Mouse (Mus musculus): ENCODE measurements around the gene Slc39a11. TPM values are rescaled to one million over a fixed set of nuclear protein-coding genes. Genes with fewer than 3 reads are reported as not detected.
A peak's percentile ranks its signal among the peaks of the same experiment; 100 is the strongest.
"Not testable (repeated sequence)": the region's sequence is repeated elsewhere in the genome, so short reads cannot be mapped to it uniquely, and the experiment has no call there.

Slc39a11 gene
- polyA plus RNA-seq, 1 experiment from 2014 or later: 21.4 TPM

GRCm38 (mm10) chr11:113666648-113667047 is 16.8 kb upstream of the Slc39a11 start:
- Histone ChIP-seq H3K27ac (no peak overlapping the region), H3K9ac (no peak overlapping the region), H3K4me2 (replicated peaks) (no peak overlapping the region), H3K4me3 (no peak overlapping the region), H3K9me3 (no peaks in the 10 kb centered on the region), H3K27me3 (no peaks in the 10 kb centered on the region), H3K4me1 (0 out of 2 replicates have a peak, but pooled peaks cover 3% of the 10 kb centered on the region), H3K36me3 (peaks cover 58% of the 10 kb centered on the region)
- ATAC-seq (ENCODE audit: insufficient number of reproducible peaks, insufficient read depth, low FRiP score, low TSS enrichment): no peak
- 58% methylated on average over 10 of the region's 10 CpGs for WGBS

GRCm38 (mm10) chr11:113666205-113666604 is 16.3 kb upstream of the Slc39a11 start:
- WGBS: 84% methylated on average over 6 of the region's 6 CpGs
- Histone ChIP-seq H3K27me3 (no peaks in the 10 kb centered on the region), H3K9me3 (no peaks in the 10 kb centered on the region), H3K9ac (no peak overlapping the region), H3K27ac (no peak overlapping the region), H3K4me2 (replicated peaks) (no peak overlapping the region), H3K36me3 (peaks cover 58% of the 10 kb centered on the region), H3K4me3 (no peak overlapping the region), H3K4me1 (0 out of 2 replicates have a peak, but pooled peaks cover 3% of the 10 kb centered on the region)
- no peak for ATAC-seq (ENCODE audit: insufficient number of reproducible peaks, insufficient read depth, low FRiP score, low TSS enrichment)

DNA sequence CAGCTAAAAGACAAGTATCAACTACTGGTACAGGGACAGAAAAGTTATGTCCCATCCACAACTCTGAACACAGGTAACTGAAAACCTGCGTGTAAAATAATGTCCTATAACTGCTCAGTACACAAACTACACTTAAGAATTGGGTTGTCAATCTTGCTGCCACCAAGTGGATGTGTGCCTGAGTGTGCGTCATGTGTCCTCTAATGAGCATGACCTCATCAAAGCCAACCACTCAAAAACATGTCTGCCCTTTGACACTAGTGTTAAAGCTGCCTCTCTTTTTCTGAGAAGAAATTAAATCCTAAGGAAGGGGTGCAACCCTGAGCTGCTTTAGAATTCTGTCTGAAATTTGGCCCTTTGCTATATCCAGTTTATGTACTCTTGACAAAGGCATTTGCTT is 14.4 kb upstream of the Slc39a11 start:
- Histone ChIP-seq H3K4me1 (0 out of 2 replicates have a peak, but pooled peaks cover 3% of the 10 kb centered on the region), H3K4me3 (no peak overlapping the region), H3K27me3 (no peaks in the 10 kb centered on the region), H3K36me3 (peaks cover 65% of the 10 kb centered on the region), H3K4me2 (replicated peaks) (no peak overlapping the region), H3K9ac (no peak overlapping the region), H3K9me3 (no peaks in the 10 kb centered on the region), H3K27ac (no peak overlapping the region)
- ATAC-seq (ENCODE audit: insufficient number of reproducible peaks, insufficient read depth, low FRiP score, low TSS enrichment): no peak
- 72% methylated on average over 2 of the region's 2 CpGs for WGBS

DNA sequence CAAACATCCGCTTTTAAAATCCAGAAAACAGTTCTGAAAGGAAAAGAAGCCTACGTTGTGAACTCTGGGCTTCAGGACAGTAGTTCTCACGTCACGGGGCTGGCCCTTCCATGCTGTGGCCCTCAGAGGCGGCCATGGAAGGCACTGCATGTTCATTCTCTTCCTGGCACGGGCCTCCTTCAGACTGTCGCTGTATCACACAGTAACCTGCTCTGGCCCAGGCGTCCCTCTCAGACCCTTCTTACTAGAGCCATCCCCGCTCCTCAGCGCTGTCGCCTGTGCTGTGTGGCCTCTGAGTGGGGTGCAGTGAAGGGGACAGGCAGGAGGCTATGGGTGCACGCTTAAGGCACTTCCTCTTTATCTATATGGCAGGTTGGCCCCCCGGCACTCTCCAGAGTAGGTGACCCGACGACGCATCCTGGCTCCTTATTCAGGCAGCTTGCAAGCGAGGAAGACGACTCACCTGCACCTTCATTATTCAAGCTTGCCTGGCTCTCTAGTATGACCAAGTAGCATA is 12.0 kb upstream of the Slc39a11 start:
- 0 out of 2 replicates have a peak, but pooled peaks cover 3% of the 10 kb centered on the region for H3K4me1 ChIP-seq
- no peaks in the 10 kb centered on the region for H3K9me3 ChIP-seq
- H3K4me2 ChIP-seq (replicated peaks): no peak overlapping the region
- no peak overlapping the region for H3K9ac ChIP-seq
- no peak overlapping the region for H3K4me3 ChIP-seq
- H3K27me3 ChIP-seq: no peaks in the 10 kb centered on the region
- H3K36me3 ChIP-seq: peaks cover 73% of the 10 kb centered on the region
- no peak; the same call in 1 of the 2 replicates for ATAC-seq (ENCODE audit: insufficient number of reproducible peaks, insufficient read depth, low FRiP score, low TSS enrichment)
- 94% methylated on average over 18 of the region's 18 CpGs for WGBS
- H3K27ac ChIP-seq: no peak overlapping the region

GRCm38 (mm10) chr11:113660940-113661339 is 11.1 kb upstream of the Slc39a11 start:
- WGBS: 94% methylated on average over 11 of the region's 11 CpGs
- Histone ChIP-seq H3K27me3 (no peaks in the 10 kb centered on the region), H3K4me1 (0 out of 2 replicates have a peak, but pooled peaks cover 3% of the 10 kb centered on the region), H3K4me3 (no peak overlapping the region), H3K9me3 (no peaks in the 10 kb centered on the region), H3K9ac (no peak overlapping the region), H3K36me3 (peaks cover 83% of the 10 kb centered on the region), H3K27ac (no peak overlapping the region), H3K4me2 (replicated peaks) (no peak overlapping the region)
- ATAC-seq (ENCODE audit: insufficient number of reproducible peaks, insufficient read depth, low FRiP score, low TSS enrichment): no peak

GRCm38 (mm10) chr11:113660213-113660612 is 10.3 kb upstream of the Slc39a11 start:
- H3K4me3 ChIP-seq; H3K27me3 ChIP-seq; H3K9ac ChIP-seq; H3K4me1 ChIP-seq; H3K4me2 ChIP-seq (replicated peaks); H3K27ac ChIP-seq; H3K9me3 ChIP-seq; ATAC-seq (ENCODE audit: insufficient number of reproducible peaks, insufficient read depth, low FRiP score, low TSS enrichment): not testable (repeated sequence)
- peaks cover 90% of the 10 kb centered on the region for H3K36me3 ChIP-seq
- 95% methylated on average over 3 of the region's 3 CpGs for WGBS

GRCm38 (mm10) chr11:113658763-113659162 is 8.9 kb upstream of the Slc39a11 start:
- Histone ChIP-seq H3K27ac (no peak overlapping the region), H3K4me3 (no peak overlapping the region), H3K9ac (no peak overlapping the region), H3K4me2 (replicated peaks) (no peak overlapping the region), H3K36me3 (peaks cover 98% of the 10 kb centered on the region), H3K27me3 (no peaks in the 10 kb centered on the region), H3K4me1 (peaks cover 12% of the 10 kb centered on the region; the same call in 1 of the 2 replicates), H3K9me3 (no peaks in the 10 kb centered on the region)
- WGBS: 89% methylated on average over 4 of the region's 4 CpGs
- ATAC-seq (ENCODE audit: insufficient number of reproducible peaks, insufficient read depth, low FRiP score, low TSS enrichment): no peak

DNA sequence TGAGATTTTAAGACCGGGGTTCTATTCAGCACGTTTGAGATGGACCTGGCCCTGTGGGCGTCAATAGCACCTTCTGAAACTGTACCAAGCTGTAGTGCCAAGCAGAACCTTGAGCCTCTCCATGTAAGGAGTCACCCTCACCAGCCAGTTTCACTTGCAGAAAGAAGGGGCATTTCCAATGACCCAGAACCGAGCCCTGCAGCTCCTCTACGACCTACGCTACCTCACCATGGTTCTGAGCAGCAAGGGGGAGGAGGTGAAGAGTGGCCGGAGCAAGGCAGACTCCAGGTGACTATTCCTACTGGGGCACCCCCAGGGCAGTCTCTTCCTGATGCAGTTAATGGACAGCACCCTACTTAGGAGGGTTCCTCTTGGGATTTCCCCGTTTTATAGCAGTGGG is 8.4 kb upstream of the Slc39a11 start:
- Histone ChIP-seq H3K9me3 (no peaks in the 10 kb centered on the region), H3K4me3 (no peak overlapping the region), H3K4me2 (replicated peaks) (no peak overlapping the region), H3K36me3 (peaks cover 98% of the 10 kb centered on the region), H3K9ac (no peak overlapping the region), H3K27ac (no peak overlapping the region), H3K27me3 (no peaks in the 10 kb centered on the region), H3K4me1 (peaks cover 13% of the 10 kb centered on the region; the same call in 1 of the 2 replicates)
- ATAC-seq (ENCODE audit: insufficient number of reproducible peaks, insufficient read depth, low FRiP score, low TSS enrichment): no peak
- WGBS: 88% methylated on average over 8 of the region's 8 CpGs

DNA sequence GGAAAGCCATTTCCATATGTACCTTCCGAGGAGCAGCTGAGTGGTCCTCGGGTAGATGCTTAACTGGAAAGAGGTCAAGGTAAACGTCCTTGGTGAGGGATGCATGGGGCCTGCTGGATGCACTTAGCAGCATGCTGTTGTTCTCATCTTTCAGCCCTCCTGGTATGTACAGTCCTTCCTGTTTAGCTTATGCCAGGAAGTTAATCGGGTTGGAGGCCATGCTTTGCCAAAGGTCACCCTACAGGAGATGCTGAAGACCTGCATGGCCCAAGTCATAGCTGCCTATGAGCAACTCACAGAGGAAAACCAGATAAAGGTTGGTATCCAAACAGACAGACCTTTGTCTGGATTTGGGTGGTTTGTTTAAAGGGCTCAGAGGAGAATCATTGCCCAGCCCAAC is 7.3 kb upstream of the Slc39a11 start:
- Histone ChIP-seq H3K4me3 (no peak overlapping the region), H3K9me3 (no peaks in the 10 kb centered on the region), H3K9ac (no peak overlapping the region), H3K4me2 (replicated peaks) (no peak overlapping the region), H3K27ac (no peak overlapping the region), H3K27me3 (no peaks in the 10 kb centered on the region), H3K36me3 (peaks cover 99% of the 10 kb centered on the region), H3K4me1 (peaks cover 13% of the 10 kb centered on the region; the same call in 1 of the 2 replicates)
- WGBS: 57% methylated on average over 4 of the region's 4 CpGs
- no peak for ATAC-seq (ENCODE audit: insufficient number of reproducible peaks, insufficient read depth, low FRiP score, low TSS enrichment)

- no peak for ATAC-seq (ENCODE audit: insufficient number of reproducible peaks, insufficient read depth, low FRiP score, low TSS enrichment)
- peaks cover 99% of the 10 kb centered on the region for H3K36me3 ChIP-seq
- H3K9ac ChIP-seq: no peak overlapping the region
- WGBS: 93% methylated on average over 8 of the region's 8 CpGs
- no peak overlapping the region for H3K4me2 ChIP-seq (replicated peaks)
- H3K27me3 ChIP-seq: no peaks in the 10 kb centered on the region
- H3K4me1 ChIP-seq: peaks cover 15% of the 10 kb centered on the region; the same call in 1 of the 2 replicates
- H3K4me3 ChIP-seq: no peak overlapping the region
- no peaks in the 10 kb centered on the region for H3K9me3 ChIP-seq
- H3K27ac ChIP-seq: no peak overlapping the region
These were observed 6.6 kb upstream of the Slc39a11 start for GRCm38 (mm10) chr11:113656511-113656932.

GRCm38 (mm10) chr11:113654561-113655270 is 4.8 kb upstream of the Slc39a11 start:
- H3K9ac ChIP-seq: no peak overlapping the region; the same call in 1 of the 2 replicates
- H3K4me2 ChIP-seq (replicated peaks): no peak overlapping the region
- WGBS: 46% methylated on average over 18 of the region's 18 CpGs
- H3K4me3 ChIP-seq: no peak overlapping the region
- H3K27me3 ChIP-seq: no peaks in the 10 kb centered on the region
- no peak for ATAC-seq (ENCODE audit: insufficient number of reproducible peaks, insufficient read depth, low FRiP score, low TSS enrichment)
- peak overlapping the region; percentile 63 for H3K27ac ChIP-seq
- no peaks in the 10 kb centered on the region for H3K9me3 ChIP-seq
- peaks cover 21% of the 10 kb centered on the region; the same call in 1 of the 2 replicates for H3K4me1 ChIP-seq
- peaks cover 81% of the 10 kb centered on the region for H3K36me3 ChIP-seq

GRCm38 (mm10) chr11:113654105-113654504 is 4.2 kb upstream of the Slc39a11 start:
- no peak overlapping the region for H3K4me3 ChIP-seq
- WGBS: 89% methylated on average over 15 of the region's 15 CpGs
- H3K4me1 ChIP-seq: peaks cover 21% of the 10 kb centered on the region
- no peaks in the 10 kb centered on the region for H3K9me3 ChIP-seq
- H3K9ac ChIP-seq: no peak overlapping the region
- no peaks in the 10 kb centered on the region for H3K27me3 ChIP-seq
- ATAC-seq (ENCODE audit: insufficient number of reproducible peaks, insufficient read depth, low FRiP score, low TSS enrichment): no peak
- peak overlapping the region; percentile 63 for H3K27ac ChIP-seq
- H3K36me3 ChIP-seq: peaks cover 75% of the 10 kb centered on the region
- H3K4me2 ChIP-seq (replicated peaks): no peak overlapping the region

Measured in embryonic facial prominence, embryonic 12.5 days (tissue).